Mouse (Mus musculus) Muller cell, postnatal 12 days (primary cell): ENCODE measurements around the gene Plin2.
"Not testable (repeated sequence)": the region's sequence is repeated elsewhere in the genome, so short reads cannot be mapped to it uniquely, and the experiment has no call there.

Experiments used
- DNase-seq: peaks from one replicate; pipeline ENCODE4 v3.0.0-alpha.2; 2015; ENCODE audit errors: inconsistent ontology term

Gene Plin2

GRCm38 (mm10) chr4:86683280-86683679 is 13.4 kb upstream of the Plin2 start:
- no peak for DNase-seq

GRCm38 (mm10) chr4:86681846-86682245 is 12.0 kb upstream of the Plin2 start:
- no peak for DNase-seq

GRCm38 (mm10) chr4:86681421-86681820 is 11.6 kb upstream of the Plin2 start:
- no peak for DNase-seq

- DNase-seq = no peak
Measured at GRCm38 (mm10) chr4:86679686-86680085, 9.8 kb upstream of the Plin2 start.

GRCm38 (mm10) chr4:86676756-86677155 is 6.9 kb upstream of the Plin2 start:
- peak; percentile 36 for DNase-seq

- DNase-seq = not testable (repeated sequence)
Measured at GRCm38 (mm10) chr4:86674739-86675138, 4.9 kb upstream of the Plin2 start.

- peak; percentile 77 for DNase-seq
Measured at GRCm38 (mm10) chr4:86674150-86674549, 4.3 kb upstream of the Plin2 start.

- no peak for DNase-seq
Measured at GRCm38 (mm10) chr4:86672450-86672849, 2.6 kb upstream of the Plin2 start.

GRCm38 (mm10) chr4:86671803-86672202 is 1.9 kb upstream of the Plin2 start:
- DNase-seq = no peak

GRCm38 (mm10) chr4:86670582-86671306 is 884 bp upstream of the Plin2 start:
- no peak for DNase-seq

GRCm38 (mm10) chr4:86669241-86669753 is 563 bp downstream of the Plin2 start:
- DNase-seq = not testable (repeated sequence)

GRCm38 (mm10) chr4:86668290-86669000 is 1.4 kb downstream of the Plin2 start:
- DNase-seq = no peak

- DNase-seq = no peak
Measured at GRCm38 (mm10) chr4:86665596-86665995, 4.3 kb downstream of the Plin2 start.

GRCm38 (mm10) chr4:86663919-86664318 is 5.9 kb downstream of the Plin2 start:
- DNase-seq = no peak

GRCm38 (mm10) chr4:86657176-86657575 is 12.7 kb downstream of the Plin2 start:
- no peak for DNase-seq

GRCm38 (mm10) chr4:86656410-86656809 is 13.4 kb downstream of the Plin2 start:
- DNase-seq = not testable (repeated sequence)

GRCm38 (mm10) chr4:86651686-86652384 is 18.0 kb downstream of the Plin2 start:
- DNase-seq = peak; percentile 27

GRCm38 (mm10) chr4:86648394-86648793 is 21.5 kb downstream of the Plin2 start:
- DNase-seq = not testable (repeated sequence)

- DNase-seq = not testable (repeated sequence)
Measured at GRCm38 (mm10) chr4:86637561-86637960, 32.3 kb downstream of the Plin2 start.

- not testable (repeated sequence) for DNase-seq
Measured at GRCm38 (mm10) chr4:86634873-86635272, 35.0 kb downstream of the Plin2 start.

- DNase-seq = peak; percentile 8
Measured at GRCm38 (mm10) chr4:86634312-86634711, 35.5 kb downstream of the Plin2 start.

GRCm38 (mm10) chr4:86632556-86632955 is 37.3 kb downstream of the Plin2 start:
- DNase-seq = not testable (repeated sequence)
